Mouse (Mus musculus) hindbrain, postnatal 0 days (tissue): ENCODE results near the gene Agap3. TPM values are rescaled to one million over a fixed set of nuclear protein-coding genes. Genes with fewer than 3 reads are reported as not detected.

Experiments
- ATAC-seq: fragments of 200-750 bp; cut with Nextera tagmentation; 2 replicates; pipeline ENCODE4 v1.8.0; 2017; ENCODE audit warnings: mild to moderate bottlenecking, moderate TSS enrichment, moderate library complexity
- DNase-seq: peaks from one replicate; pipeline ENCODE4 v3.0.0-alpha.2; 2015; ENCODE audit warnings: low spot score
- H3K27ac ChIP-seq: fragments of 300-500 bp; sonication (generic); 2 replicates; pipeline ENCODE4 v1.5.1; 2014; ENCODE audit warnings: mild to moderate bottlenecking
- H3K27me3 ChIP-seq: fragments of 300-500 bp; sonication (generic); 2 replicates; pipeline ENCODE4 v1.6.1; 2014; ENCODE audit warnings: low read length, mixed read lengths; ENCODE audit not compliant: insufficient read depth
- H3K36me3 ChIP-seq: fragments of 300-500 bp; sonication (generic); 2 replicates; pipeline ENCODE4 v1.6.1; 2014; ENCODE audit warnings: low read length, mixed read lengths; ENCODE audit not compliant: insufficient read depth
- H3K4me1 ChIP-seq: fragments of 300-500 bp; sonication (generic); 2 replicates; pipeline ENCODE4 v1.6.1; 2014; ENCODE audit warnings: antibody characterized with exemption, low read length, mixed read lengths; ENCODE audit not compliant: insufficient read depth
- H3K4me2 ChIP-seq: fragments of 300-500 bp; sonication (generic); 2 replicates; pipeline ENCODE4 v1.6.1; 2014; ENCODE audit warnings: low read depth, mild to moderate bottlenecking, low read length, moderate library complexity, mixed read lengths
- H3K4me3 ChIP-seq: fragments of 300-500 bp; sonication (generic); 2 replicates; pipeline ENCODE4 v1.5.1; 2014; ENCODE audit warnings: low read length
- H3K9ac ChIP-seq: fragments of 300-500 bp; sonication (generic); replicated peaks from 2 replicates; pipeline ENCODE4 v1.6.1; 2014; ENCODE audit warnings: mild to moderate bottlenecking, low read length, moderate library complexity, mixed read lengths
- H3K9me3 ChIP-seq: fragments of 300-500 bp; sonication (generic); 2 replicates; pipeline ENCODE4 v1.6.1; 2016; ENCODE audit warnings: low read length, mixed read lengths
- CTCF ChIP-seq: IDR thresholded peaks from 2 replicates; pipeline ENCODE4 v1.5.1; 2016; ENCODE audit warnings: antibody characterized with exemption, control low read depth, low read depth
- WGBS: fragments of 180-500 bp; shearing (Covaris S2); extraction: QIAGEN DNeasy Blood & Tissue Kit; methylation state at CpG from one replicate; pipeline ENCODE4 v1.1.7; 2014; 5-methylcytosine and 5-hydroxymethylcytosine counted together
- polyA plus RNA-seq: library from polyadenylated mRNA; unstranded; fragments of >200 nt; fragmentation: Nextera tagmentation; extraction: Ambion mirVana; gene quantifications from 2 replicates; pipeline ENCODE4 v1.2.1, GENCODE M21; 2015
- total RNA-seq: library from RNA; depleted of rRNA; stranded (reverse); fragments of >200 nt; gene quantifications from 2 replicates; pipeline ENCODE4 v1.2.3, GENCODE M21; 2014

Gene Agap3
- total and polyA plus RNA-seq, 2 experiments from 2014 or later: 121 to 287 TPM

- no peaks in the 10 kb centered on the region for H3K9me3 ChIP-seq
- H3K4me3 ChIP-seq: no peak overlapping the region
- ATAC-seq (0 out of 2 replicates have a peak, but pooled peaks have one; percentile 5), DNase-seq (no peak)
- no peak overlapping the region for H3K9ac ChIP-seq
- WGBS: 48% methylated on average over 41 of the region's 41 CpGs
- H3K27me3 ChIP-seq: no peaks in the 10 kb centered on the region
- peaks cover 45% of the 10 kb centered on the region for H3K36me3 ChIP-seq
- peaks cover 20% of the 10 kb centered on the region for H3K4me1 ChIP-seq
- no peak for TF ChIP-seq CTCF
- H3K4me2 ChIP-seq: no peak overlapping the region
- no peak overlapping the region for H3K27ac ChIP-seq
Measured at GRCm38 (mm10) chr5:24482247-24483079, 30.5 kb downstream of the Agap3 start.

GRCm38 (mm10) chr5:24483326-24483725 lies 31.3 kb downstream of the Agap3 start:
- no peaks in the 10 kb centered on the region for H3K27me3 ChIP-seq
- 28% methylated on average over 11 of the region's 11 CpGs for WGBS
- no peak overlapping the region for H3K4me3 ChIP-seq
- H3K9ac ChIP-seq: no peak overlapping the region
- no peak overlapping the region for H3K4me2 ChIP-seq
- no peak overlapping the region for H3K27ac ChIP-seq
- H3K36me3 ChIP-seq: peaks cover 44% of the 10 kb centered on the region
- no peaks in the 10 kb centered on the region for H3K9me3 ChIP-seq
- peak; percentile 43 for ATAC-seq
- DNase-seq: peak; percentile 88
- TF ChIP-seq CTCF: peak; percentile 91
- H3K4me1 ChIP-seq: peaks cover 20% of the 10 kb centered on the region

GRCm38 (mm10) chr5:24484963-24485362 lies 33.0 kb downstream of the Agap3 start:
- DNase-seq (peak; percentile 46), ATAC-seq (no peak)

GRCm38 (mm10) chr5:24486097-24486496 lies 34.1 kb downstream of the Agap3 start:
- Histone ChIP-seq H3K27ac (peak overlapping the region; percentile 45; the same call in 1 of the 2 replicates), H3K4me1 (peaks cover 20% of the 10 kb centered on the region)
- peak; percentile 93 for DNase-seq

More at GRCm38 (mm10) chr5:24484963-24485362, 33.0 kb downstream of the Agap3 start:
- Histone ChIP-seq H3K4me2 (peak overlapping the region; percentile 34), H3K4me1 (peaks cover 20% of the 10 kb centered on the region), H3K27me3 (no peaks in the 10 kb centered on the region), H3K9ac (no peak overlapping the region; the same call in 1 of the 2 replicates), H3K36me3 (peaks cover 44% of the 10 kb centered on the region), H3K9me3 (no peaks in the 10 kb centered on the region), H3K4me3 (no peak overlapping the region), H3K27ac (peak overlapping the region; percentile 45; the same call in 1 of the 2 replicates)
- 18% methylated on average over 22 of the region's 22 CpGs for WGBS
- TF ChIP-seq CTCF: no peak

GRCm38 (mm10) chr5:24486738-24487137 lies 34.8 kb downstream of the Agap3 start:
- Histone ChIP-seq H3K4me3 (no peak overlapping the region), H3K4me2 (no peak overlapping the region), H3K27me3 (no peaks in the 10 kb centered on the region), H3K36me3 (peaks cover 49% of the 10 kb centered on the region), H3K4me1 (peaks cover 20% of the 10 kb centered on the region), H3K9ac (no peak overlapping the region), H3K27ac (peak overlapping the region; percentile 27; the same call in 1 of the 2 replicates), H3K9me3 (no peaks in the 10 kb centered on the region)
- 69% methylated on average over 5 of the region's 5 CpGs for WGBS
- DNase-seq (no peak), ATAC-seq (no peak)
- TF ChIP-seq CTCF: no peak

More at GRCm38 (mm10) chr5:24486097-24486496, 34.1 kb downstream of the Agap3 start:
- 0 out of 2 replicates have a peak, but pooled peaks have one; percentile 15 for ATAC-seq
- Histone ChIP-seq H3K4me3 (no peak overlapping the region), H3K27me3 (no peaks in the 10 kb centered on the region), H3K9ac (no peak overlapping the region), H3K4me2 (no peak overlapping the region), H3K36me3 (peaks cover 44% of the 10 kb centered on the region), H3K9me3 (no peaks in the 10 kb centered on the region)
- 5% methylated on average over 8 of the region's 8 CpGs for WGBS
- TF ChIP-seq CTCF: peak; percentile 96

- H3K9ac ChIP-seq: no peak overlapping the region
- no peaks in the 10 kb centered on the region for H3K27me3 ChIP-seq
- H3K36me3 ChIP-seq: peaks cover 57% of the 10 kb centered on the region
- no peak for TF ChIP-seq CTCF
- ATAC-seq (no peak; the same call in 1 of the 2 replicates), DNase-seq (peak; percentile 57)
- 71% methylated on average over 14 of the region's 14 CpGs for WGBS
- no peak overlapping the region for H3K4me2 ChIP-seq
- peaks cover 12% of the 10 kb centered on the region for H3K4me1 ChIP-seq
- no peaks in the 10 kb centered on the region for H3K9me3 ChIP-seq
- no peak overlapping the region for H3K4me3 ChIP-seq
- no peak overlapping the region for H3K27ac ChIP-seq
Measured at GRCm38 (mm10) chr5:24490413-24490920, 38.5 kb downstream of the Agap3 start.
